Mouse (Mus musculus): Measurements from ENCODE around the gene Ahnak. TPM values are rescaled to one million over a fixed set of nuclear protein-coding genes. Genes with fewer than 3 reads are reported as not detected.

Ahnak gene
- total and polyA plus RNA-seq, 3 experiments = 1.2 to 2.2 TPM; not detected in 1

DNA sequence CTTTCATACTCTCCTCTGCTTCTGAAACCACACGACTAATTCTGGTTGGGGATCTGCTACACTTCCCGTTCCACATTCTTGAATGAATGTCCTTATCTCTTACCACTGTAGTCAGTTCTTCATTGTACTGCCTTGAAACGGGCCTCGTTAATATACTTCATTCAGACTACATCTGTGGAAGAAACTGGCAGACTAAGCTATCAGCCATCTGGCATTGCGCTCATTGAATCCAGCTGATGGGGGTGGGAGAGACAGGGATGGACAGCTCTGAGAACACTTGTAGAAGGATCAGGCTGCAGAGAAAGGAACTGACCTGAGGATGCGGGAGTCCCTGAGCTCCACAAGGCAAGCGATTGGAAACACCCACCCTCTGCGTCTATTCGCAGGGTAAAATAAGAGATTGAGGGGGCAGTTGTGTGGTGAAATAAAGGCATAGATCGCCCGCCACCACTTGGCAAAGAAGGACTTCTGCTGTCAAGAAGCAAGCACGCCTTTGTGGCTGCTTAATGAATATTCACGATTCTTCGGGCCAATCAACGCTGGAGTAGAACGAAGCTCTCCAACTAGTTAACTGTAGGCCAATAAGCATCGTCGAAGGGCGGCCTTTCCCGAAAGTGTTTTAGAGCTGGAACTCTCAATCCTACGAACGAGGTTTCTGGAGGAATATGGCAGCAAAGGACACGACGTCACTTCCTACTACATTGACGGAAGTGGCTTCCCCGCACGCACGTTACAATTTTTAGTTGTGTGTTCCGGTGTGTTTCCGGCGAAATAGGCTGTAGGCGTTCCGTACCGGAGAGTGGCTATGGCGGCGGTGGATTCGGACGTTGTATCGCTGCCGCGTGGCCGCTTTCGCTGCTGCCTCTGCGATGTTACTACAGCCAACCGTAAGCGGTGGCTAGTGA, 35.7 kb upstream of the Ahnak start, which contains the start of gene Tut1:
Gene Tut1 (plus strand): TSS at position 713 of the 905 bp plus-strand sequence.
- H3K27me3 ChIP-seq (ENCODE audit: control insufficient read depth in 1 of 2, insufficient read depth in 2 of 2, low read length in 2 of 2) = no peaks in the 10 kb centered on the region
- peak within 1 kb of the TSS; percentile 83 for H3K9ac ChIP-seq (ENCODE audit: control insufficient read depth, low read depth, low read length, poor library complexity, severe bottlenecking)
- H3K4me3 ChIP-seq (ENCODE audit: control insufficient read depth in 1 of 2, insufficient read depth in 1 of 2, low read depth in 2 of 2, low read length in 2 of 2) = peak within 1 kb of the TSS; percentile 67 to 81
- H3K79me2 ChIP-seq (ENCODE audit: control insufficient read depth, insufficient read depth, low read length, poor library complexity) = peaks cover 34% of the 10 kb centered on the region
- peak; percentile 99 for DNase-seq (ENCODE audit: low read depth, low spot score)
- peaks cover 9 to 30% of the 10 kb centered on the region in 2 experiments for H3K4me1 ChIP-seq (ENCODE audit: control insufficient read depth in 1 of 2, insufficient read depth in 2 of 2, low read length in 2 of 2)
- peaks cover 16 to 53% of the 10 kb centered on the region in 2 experiments for H3K36me3 ChIP-seq (ENCODE audit: control insufficient read depth in 1 of 2, insufficient read depth in 2 of 2, low read length in 2 of 2)
- H3K27ac ChIP-seq (ENCODE audit: control insufficient read depth, low read depth, low read length) = peak within 1 kb of the TSS; percentile 82
- H3K9me3 ChIP-seq (replicated peaks; ENCODE audit: insufficient read depth, low read length) = no peaks in the 10 kb centered on the region
- TF ChIP-seq ZMIZ1 (IDR thresholded peaks at IDR 0.05; ENCODE audit: low read depth, low read length) (peak; percentile 69; the same call in 1 of the 2 replicates), ZKSCAN1 (IDR thresholded peaks at IDR 0.05; ENCODE audit: low read depth, low read length) (no peak), ETS1 (IDR thresholded peaks at IDR 0.05; ENCODE audit: low read depth, low read length) (peak; percentile 72), HCFC1 (IDR thresholded peaks at IDR 0.05; ENCODE audit: low read depth, low read length) (peak; percentile 99), EP300 (IDR thresholded peaks at IDR 0.05; ENCODE audit: low read depth in 1 of 2, low read length in 2 of 2) (peak; percentile 26 to 69; a peak in 3 of 4 replicates), POLR2AphosphoS2 (IDR thresholded peaks at IDR 0.05; ENCODE audit: low read length) (peak; percentile 81), MYC (IDR thresholded peaks at IDR 0.05; ENCODE audit: low read depth, low read length) (peak; percentile 97), RCOR1 (IDR thresholded peaks at IDR 0.05; ENCODE audit: low read depth, low read length) (0 out of 2 replicates have a peak, but pooled peaks have one; percentile 22), KAT2A (conservative IDR thresholded peaks at IDR 0.05; ENCODE audit: low read depth, low read length) (peak; percentile 85), CHD1 (IDR thresholded peaks at IDR 0.05; ENCODE audit: low read depth, low read length) (peak; percentile 32; the same call in 1 of the 2 replicates), GATA1 (IDR thresholded peaks at IDR 0.05; ENCODE audit: low read depth, low read length) (peak; percentile 79), MXI1 (IDR thresholded peaks at IDR 0.05; ENCODE audit: low read depth, low read length) (peak; percentile 98), TCF12 (IDR thresholded peaks at IDR 0.05; ENCODE audit: low read depth, low read length) (peak; percentile 60), ZC3H11A (IDR thresholded peaks at IDR 0.05; ENCODE audit: low read depth, low read length) (no peak), E2F4 (IDR thresholded peaks at IDR 0.05; ENCODE audit: borderline replicate concordance, low read depth, low read length) (no peak), TAL1 (IDR thresholded peaks at IDR 0.05; ENCODE audit: low read length) (peak; percentile 9; the same call in 1 of the 2 replicates), ELF1 (IDR thresholded peaks at IDR 0.05; ENCODE audit: low read depth, low read length) (peak; percentile 94), MAX (IDR thresholded peaks at IDR 0.05; ENCODE audit: low read length) (peak; percentile 92), USF1 (IDR thresholded peaks at IDR 0.05; ENCODE audit: low read depth, low read length) (no peak), NELFE (IDR thresholded peaks at IDR 0.05; ENCODE audit: low read depth, low read length) (peak; percentile 91), SMC3 (IDR thresholded peaks at IDR 0.05; ENCODE audit: low read depth, low read length) (peak; percentile 33), RAD21 (IDR thresholded peaks at IDR 0.05; ENCODE audit: low read depth, low read length) (no peak; the same call in 1 of the 2 replicates), TBP (IDR thresholded peaks at IDR 0.05; ENCODE audit: low read depth, low read length) (peak; percentile 96), POLR2A (IDR thresholded peaks at IDR 0.05; ENCODE audit: control insufficient read depth in 1 of 2, insufficient read depth in 1 of 2, low read depth in 1 of 2, low read length in 2 of 2, poor library complexity in 1 of 2) (peak; percentile 59 to 94; a peak in 3 of 4 replicates), SIN3A (IDR thresholded peaks at IDR 0.05; ENCODE audit: low read length) (peak; percentile 98)

Data from MEL (cell line).